Mouse (Mus musculus) 416B (cell line): Measurements from ENCODE around the gene Wipf2.
A peak's percentile ranks its signal among the peaks of the same experiment; 100 is the strongest.
"Not testable (repeated sequence)": the region's sequence is repeated elsewhere in the genome, so short reads cannot be mapped to it uniquely, and the experiment has no call there.

Experiments
- DNase-seq: peaks from one replicate; pipeline ENCODE4 v3.0.0; 2011; ENCODE audit warnings: low read depth

The Wipf2 gene

GRCm38 (mm10) chr11:98909654-98910053, 46.2 kb downstream of the Wipf2 start:
- peak; percentile 85 for DNase-seq

- DNase-seq, result no peak
Observed at GRCm38 (mm10) chr11:98910415-98910814, 47.0 kb downstream of the Wipf2 start.

GRCm38 (mm10) chr11:98911498-98911897, 48.1 kb downstream of the Wipf2 start:
- DNase-seq, result no peak

GRCm38 (mm10) chr11:98914196-98914595, 50.8 kb downstream of the Wipf2 start:
- no peak for DNase-seq

- DNase-seq, result peak; percentile 71
Observed at GRCm38 (mm10) chr11:98916376-98916775, 52.9 kb downstream of the Wipf2 start.

GRCm38 (mm10) chr11:98917428-98918005, 54.1 kb downstream of the Wipf2 start:
- DNase-seq, result peak; percentile 71

- DNase-seq, result peak; percentile 96
Observed at GRCm38 (mm10) chr11:98918231-98918630, 54.8 kb downstream of the Wipf2 start.

GRCm38 (mm10) chr11:98919009-98919408, 55.6 kb downstream of the Wipf2 start:
- no peak for DNase-seq

- DNase-seq, result not testable (repeated sequence)
Observed at GRCm38 (mm10) chr11:98921813-98922212, 58.4 kb downstream of the Wipf2 start.

- peak; percentile 49 for DNase-seq
Observed at GRCm38 (mm10) chr11:98922307-98922706, 58.9 kb downstream of the Wipf2 start.

GRCm38 (mm10) chr11:98922851-98923711, 59.6 kb downstream of the Wipf2 start:
- DNase-seq, result peak; percentile 34

- DNase-seq, result no peak
Observed at GRCm38 (mm10) chr11:98924633-98925175, 61.3 kb downstream of the Wipf2 start.

- peak; percentile 36 for DNase-seq
Observed at GRCm38 (mm10) chr11:98925265-98925721, 61.9 kb downstream of the Wipf2 start.

- no peak for DNase-seq
Observed at GRCm38 (mm10) chr11:98925868-98926311, 62.5 kb downstream of the Wipf2 start.

GRCm38 (mm10) chr11:98926553-98926952, 63.1 kb downstream of the Wipf2 start:
- DNase-seq, result no peak

- DNase-seq, result no peak
Observed at GRCm38 (mm10) chr11:98927438-98928076, 64.1 kb downstream of the Wipf2 start, which contains the start of gene Rara. Gene Rara (plus strand): TSS chr11:98927818.

- no peak for DNase-seq
Observed at GRCm38 (mm10) chr11:98928186-98928893, 64.9 kb downstream of the Wipf2 start.

- DNase-seq, result no peak
Observed at GRCm38 (mm10) chr11:98929503-98929902, 66.1 kb downstream of the Wipf2 start.

GRCm38 (mm10) chr11:98930127-98930601, 66.7 kb downstream of the Wipf2 start:
- DNase-seq, result no peak

- DNase-seq, result peak; percentile 50
Observed at GRCm38 (mm10) chr11:98930773-98931512, 67.5 kb downstream of the Wipf2 start.
